9 mouse cellular contexts compared by ENCODE assay signal in the genomic region with DNA sequence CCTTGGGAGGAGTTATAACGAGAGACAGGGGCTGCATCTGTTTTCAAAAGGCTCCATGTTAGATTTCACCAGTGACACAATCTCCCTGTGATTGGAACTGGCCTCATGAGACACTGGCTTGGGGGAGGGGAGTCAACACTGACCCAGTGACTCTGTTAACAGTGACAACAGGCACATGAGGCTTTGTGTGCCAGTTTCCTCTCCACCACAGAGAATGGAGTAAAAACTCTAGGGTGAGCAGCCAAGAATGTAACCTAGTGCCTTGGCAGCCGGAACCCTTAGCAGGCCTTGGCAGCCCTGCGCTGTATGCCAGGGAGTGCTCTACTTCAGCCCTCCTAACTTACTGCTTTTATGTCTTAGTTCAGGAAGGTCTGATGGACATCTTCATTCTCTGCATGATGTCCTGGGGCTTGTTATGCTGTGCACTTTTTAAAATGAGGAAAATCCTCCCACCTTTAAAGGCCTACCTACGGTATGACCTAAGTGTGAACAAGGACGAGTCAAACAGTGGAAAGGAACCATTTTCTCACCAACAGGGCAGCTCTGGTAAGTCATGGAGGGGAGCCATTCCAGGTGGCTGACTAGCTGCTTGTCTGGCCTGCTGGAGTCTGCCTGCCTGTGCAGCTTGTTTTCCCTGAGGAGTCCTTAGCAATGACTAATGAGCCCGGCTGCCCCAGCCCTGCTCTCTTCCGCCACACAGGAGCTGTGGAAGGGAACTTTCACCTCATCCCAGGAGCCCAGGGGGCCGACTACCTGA. TPM values are rescaled to one million over a fixed set of nuclear protein-coding genes. Genes with fewer than 3 reads are reported as not detected.
A peak's percentile ranks its signal among the peaks of the same experiment; 100 is the strongest.
DNase-seq lines count a peak whose midpoint lies in the region; ATAC-seq and TF ChIP-seq lines count a peak whose summit lies in the region.
"Had no signal": no experiment of that assay in that cellular context is flagged by ENCODE, and none has a peak within 500 bp of the region (broad histone marks: within the 10 kb centered on the region; RNA-seq: fewer than 3 reads in every experiment).

No protein-coding gene starts in this region.

- H3K27me3 ChIP-seq in kidney, embryonic 15.5 days = no peaks in the 10 kb centered on the region
- H3K27me3 ChIP-seq: intestine, embryonic 15.5 days had no signal

- H3K9ac ChIP-seq in kidney, embryonic 15.5 days = no peak overlapping the region
- H3K9ac ChIP-seq: intestine, embryonic 15.5 days had no signal

- 56% methylated on average over 8 of the region's 8 CpGs for WGBS in kidney, embryonic 15.5 days

- 0 out of 2 replicates have a peak, but pooled peaks have one; percentile 40 for ATAC-seq in kidney, embryonic 15.5 days (replicated peaks; ENCODE audit: low FRiP score)
- ATAC-seq: intestine, embryonic 15.5 days had no signal

- no peak overlapping the region for H3K27ac ChIP-seq in kidney, embryonic 15.5 days
- peak overlapping the region; percentile 12; the same call in 1 of the 2 replicates for H3K27ac ChIP-seq in embryonic fibroblast, embryonic 13.5 days (ENCODE audit: insufficient read depth, low read length)
- H3K27ac ChIP-seq: intestine, embryonic 15.5 days; macrophage had no signal

- no peak for DNase-seq in kidney, postnatal 36 days
- peak; percentile 78 for DNase-seq in brain, adult 2 months (ENCODE audit: low read depth, low spot score)
- peak; percentile 42 for DNase-seq in retina, embryonic 14.5 days (ENCODE audit: low spot score)
- DNase-seq in ovary, postnatal 10 days (ENCODE audit: low spot score) = no peak
- DNase-seq in kidney, adult 9 months = no peak

- H3K4me3 ChIP-seq in kidney, embryonic 15.5 days (replicated peaks) = no peak overlapping the region
- no peak overlapping the region for H3K4me3 ChIP-seq in embryonic fibroblast, embryonic 13.5 days (ENCODE audit: insufficient read depth, low read length)
- H3K4me3 ChIP-seq: intestine, embryonic 15.5 days had no signal

- H3K4me2 ChIP-seq in kidney, embryonic 15.5 days = no peak overlapping the region
- H3K4me2 ChIP-seq: intestine, embryonic 15.5 days had no signal

- H3K9me3 ChIP-seq in kidney, embryonic 15.5 days (replicated peaks) = no peaks in the 10 kb centered on the region
- H3K9me3 ChIP-seq: intestine, embryonic 15.5 days had no signal

- TF ChIP-seq CTCF in embryonic fibroblast, embryonic 13.5 days (IDR thresholded peaks at IDR 0.05; ENCODE audit: borderline replicate concordance, insufficient read depth, low read length) = no peak

- peaks cover 35% of the 10 kb centered on the region for H3K4me1 ChIP-seq in kidney, embryonic 15.5 days
- H3K4me1 ChIP-seq in embryonic fibroblast, embryonic 13.5 days (ENCODE audit: control insufficient read depth, insufficient read depth, low read length) = peaks cover 17% of the 10 kb centered on the region

- H3K36me3 ChIP-seq in kidney, embryonic 15.5 days = no peaks in the 10 kb centered on the region
- H3K36me3 ChIP-seq: intestine, embryonic 15.5 days had no signal

- TF ChIP-seq POLR2A in embryonic fibroblast, embryonic 13.5 days (IDR thresholded peaks at IDR 0.05; ENCODE audit: low read depth, low read length) = no peak

RNA-seq across cellular contexts. Expression of a gene that starts 57.9 kb away (rescaled TPM):
- polyA plus RNA-seq in kidney, embryonic 15.5 days (2015; fragmentation: Nextera tagmentation; extraction: Ambion mirVana) = 2.2 and 2.4 TPM in 2 replicates
- polyA plus RNA-seq in embryonic fibroblast, embryonic 13.5 days (2011; ENCODE audit: insufficient read length, low read depth, missing spikeins) = 8.3 and 9.1 TPM in 2 replicates

Comparison
In these comparisons a context has a peak if more than half of its experiments do, and no peak if none do; other contexts are left out.
1. DNase-seq: peak in brain, adult 2 months (single experiment) and retina, embryonic 14.5 days (single experiment); none in kidney, postnatal 36 days (0 of 2), ovary, postnatal 10 days (single experiment) and kidney, adult 9 months (single experiment).